In the genomic region with DNA sequence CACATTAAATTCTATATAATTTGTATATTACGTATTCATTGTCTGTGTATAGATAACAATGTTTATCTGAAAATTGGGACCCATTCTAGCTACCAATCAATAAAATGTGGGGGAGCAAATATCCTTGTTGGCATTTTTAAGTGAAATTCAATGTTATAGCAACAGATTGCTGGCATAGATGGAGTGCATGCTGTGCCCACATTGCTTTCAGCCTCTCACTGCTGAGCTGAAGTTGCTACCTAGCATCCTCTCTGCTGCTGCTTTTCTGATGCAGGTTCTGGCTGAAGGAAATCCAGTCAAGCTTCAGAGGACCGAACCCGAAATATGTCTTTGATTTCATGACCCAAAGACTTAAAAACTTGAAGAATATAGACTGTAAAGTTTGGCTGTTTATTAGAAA, we compare ENCODE assay signal across 21 mouse cellular contexts.
DNase-seq lines count a peak whose midpoint lies in the region; TF ChIP-seq lines count a peak whose summit lies in the region.
"Had no signal": no experiment of that assay in that cellular context is flagged by ENCODE, and none has a peak within 500 bp of the region (broad histone marks: within the 10 kb centered on the region; RNA-seq: fewer than 3 reads in every experiment).

No protein-coding gene starts in this region.

- H3K4me3 ChIP-seq in layer of hippocampus, adult 2 months: no peak overlapping the region
- H3K4me3 ChIP-seq: embryonic facial prominence, embryonic 10.5 days; embryonic facial prominence, embryonic 13.5 days; erythroblast, embryonic 14.5 days; forebrain, embryonic 12.5 days; forebrain, embryonic 15.5 days; hindbrain, embryonic 12.5 days; hindbrain, embryonic 15.5 days had no signal

- DNase-seq in cerebellum, postnatal 14 days: peak; percentile 43 to 67
- no peak for DNase-seq in cerebellum, adult 18-20 months
- no peak for DNase-seq in layer of hippocampus, adult 2 months (ENCODE audit: low spot score in 2 of 2)
- no peak for DNase-seq in layer of hippocampus, postnatal 36 days
- DNase-seq in brain, adult 2 months (ENCODE audit: low read depth, low spot score): peak; percentile 27
- DNase-seq in testis, postnatal 10 days (ENCODE audit: low spot score): no peak
- DNase-seq: adrenal gland, postnatal 10 days; adrenal gland, postnatal 36 days; B cell, adult 2 months; cerebellum, adult 2 months; cerebellum, postnatal 36 days; embryo, embryonic 11 days; gastrocnemius, postnatal 10 days; heart, adult 11 months had no signal

- peak overlapping the region; percentile 69 for H3K27ac ChIP-seq in layer of hippocampus, adult 2 months
- H3K27ac ChIP-seq: embryonic facial prominence, embryonic 10.5 days; embryonic facial prominence, embryonic 13.5 days; forebrain, embryonic 12.5 days; forebrain, embryonic 15.5 days; hindbrain, embryonic 12.5 days; hindbrain, embryonic 15.5 days had no signal

- no peak for TF ChIP-seq CTCF in layer of hippocampus, adult 2 months (conservative IDR thresholded peaks at IDR 0.05)

Comparison
In these comparisons a context has a peak if more than half of its experiments do, and no peak if none do; other contexts are left out.
1. DNase-seq: peak in cerebellum, postnatal 14 days (2 of 2) and brain, adult 2 months (single experiment); none in cerebellum, adult 18-20 months (0 of 2), layer of hippocampus, adult 2 months (0 of 2), layer of hippocampus, postnatal 36 days (0 of 2) and testis, postnatal 10 days (single experiment).